Mouse (Mus musculus) mesoderm, embryonic 11.5 days (tissue): ENCODE measurements at regions not wholly inside any gene's neighbourhood (a gene's known extent, or its start where the extent isn't known, plus 50 kb on each side); places are given as distances from the start of the nearest gene placed in this dataset.

Source experiments
- DNase-seq: peaks from one replicate; pipeline ENCODE4 v3.0.0-alpha.2; 2012; ENCODE audit warnings: low read depth, low spot score

DNA sequence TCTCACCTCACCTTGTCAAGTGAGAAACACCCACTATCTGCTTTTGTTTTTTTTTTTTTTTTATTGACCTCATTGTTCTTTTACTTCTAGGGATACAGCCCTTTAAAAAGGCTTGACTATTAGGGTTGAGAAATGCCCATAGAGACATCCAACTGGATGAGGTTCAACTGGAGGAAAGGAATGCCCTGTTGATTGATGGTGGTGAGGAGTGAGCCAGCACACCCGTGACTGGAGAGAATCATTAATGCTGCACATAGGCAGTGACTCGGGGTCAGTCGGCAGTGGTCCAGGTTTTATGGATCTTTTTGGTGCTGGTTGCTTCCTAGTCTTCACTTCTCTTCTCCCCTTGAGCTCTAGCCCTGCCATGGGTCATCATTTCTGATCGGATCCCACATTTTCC lies 82.9 kb upstream of the Cryz start:
- no peak for DNase-seq

GRCm38 (mm10) chr3:154510160-154510559 lies 86.4 kb upstream of the Cryz start:
- DNase-seq = no peak

GRCm38 (mm10) chr3:154509394-154509793 lies 87.1 kb upstream of the Cryz start:
- no peak for DNase-seq

DNA sequence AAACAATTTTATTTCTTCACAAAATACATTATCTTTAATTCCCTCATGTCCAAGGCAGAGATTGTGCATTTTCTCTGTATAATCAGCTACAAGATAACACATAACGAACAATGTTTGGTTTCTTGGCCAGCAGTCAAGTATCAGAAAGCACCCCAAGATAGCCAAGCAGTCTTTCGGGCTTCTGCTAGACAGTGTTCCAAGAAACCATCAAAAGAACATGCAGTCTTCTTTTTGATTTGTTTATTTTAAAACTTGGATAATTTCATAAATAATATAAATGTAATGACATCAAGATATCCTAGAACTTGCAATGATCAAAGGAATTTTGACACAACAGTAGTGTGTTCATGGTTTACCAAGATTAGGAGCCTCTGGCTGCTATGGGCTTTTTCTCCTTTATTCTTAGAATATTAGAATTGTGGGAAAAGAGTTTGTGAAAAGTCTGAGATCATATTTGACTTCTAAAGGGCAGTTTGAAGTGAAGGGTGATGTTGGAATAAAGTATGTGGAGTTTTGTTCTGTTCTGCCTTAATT lies 103.1 kb upstream of the Cryz start:
- no peak for DNase-seq

GRCm38 (mm10) chr3:154472426-154472825 lies 124.1 kb upstream of the Cryz start:
- peak; percentile 37 for DNase-seq

DNA sequence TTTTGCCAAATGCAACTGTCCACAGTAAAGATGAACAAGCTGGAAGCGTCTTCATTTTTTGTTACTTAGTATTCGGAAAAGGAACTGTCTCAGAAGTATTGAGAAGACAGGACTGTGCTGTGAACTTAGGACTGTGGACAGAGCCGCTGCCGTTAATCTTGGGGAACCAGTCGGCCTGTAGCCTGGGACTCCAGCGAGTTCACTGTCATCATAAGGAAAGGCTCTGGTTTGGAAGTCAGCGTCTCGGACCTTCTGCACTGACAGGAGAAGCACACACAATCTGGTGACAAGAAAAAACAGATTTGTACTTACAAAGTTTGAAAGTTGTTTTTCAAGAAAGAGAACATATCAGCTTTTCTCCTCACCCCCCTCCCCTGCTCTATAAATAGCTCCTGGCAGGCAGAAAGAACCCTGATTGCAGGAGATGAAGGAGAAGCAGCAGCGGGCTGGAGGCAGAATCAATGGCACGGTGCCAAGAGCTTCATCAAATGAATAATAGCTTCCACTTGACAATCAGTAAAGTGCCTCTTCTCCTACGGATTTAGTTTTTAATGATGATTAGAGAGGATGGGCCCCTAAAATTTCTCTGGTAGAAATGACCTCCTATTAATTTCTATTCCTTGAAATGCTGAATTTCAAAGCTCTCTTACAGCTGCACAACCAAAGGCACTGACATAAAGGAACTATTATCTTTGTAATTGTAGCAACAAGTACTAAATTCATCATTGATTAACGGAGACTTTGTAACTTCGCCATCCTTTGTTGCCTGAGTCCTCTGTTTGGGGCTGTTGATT lies 128.7 kb upstream of the Cryz start:
- peak; percentile 66 for DNase-seq

DNA sequence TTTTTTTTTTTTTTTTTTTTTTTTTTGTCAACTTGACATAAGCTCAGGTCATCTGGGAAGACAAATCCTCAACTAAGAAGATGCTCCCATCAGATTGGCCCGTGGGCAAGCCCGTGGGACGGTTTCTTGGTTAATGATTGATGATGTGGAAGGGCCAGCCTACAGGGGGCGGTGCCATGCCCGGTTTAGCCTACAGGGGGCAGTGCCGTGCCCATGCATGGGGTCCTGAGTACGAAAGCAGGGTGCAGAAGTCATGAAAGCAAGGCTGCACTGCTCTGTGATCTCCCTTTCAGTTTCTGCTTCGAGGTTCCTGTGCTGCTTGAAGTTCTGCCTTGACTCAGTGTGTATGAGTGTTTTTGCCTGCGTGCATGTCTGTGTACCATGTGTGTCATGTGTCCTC lies 127.7 kb upstream of the Lhx8 start:
- DNase-seq = no peak

DNA sequence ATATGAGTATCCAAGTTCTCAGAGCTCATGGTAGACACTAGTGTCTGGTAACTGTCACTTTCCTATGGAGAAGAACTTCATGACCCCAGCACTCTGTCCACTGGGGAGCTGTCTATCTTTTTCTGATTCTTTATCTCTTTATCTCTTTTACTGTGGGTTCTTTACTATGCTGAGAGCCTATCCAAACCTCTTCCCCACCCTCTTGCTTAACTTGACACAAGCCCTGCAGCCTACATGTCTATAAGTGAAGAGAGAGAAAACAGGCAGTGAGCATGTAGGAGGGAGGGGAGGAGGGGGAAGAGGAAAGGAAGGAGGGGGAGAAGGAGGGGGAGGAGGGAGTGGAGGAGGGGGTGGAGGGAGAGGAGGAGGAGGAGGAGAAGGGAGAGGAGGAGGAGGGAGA lies 122.6 kb upstream of the Lhx8 start:
- no peak for DNase-seq

DNA sequence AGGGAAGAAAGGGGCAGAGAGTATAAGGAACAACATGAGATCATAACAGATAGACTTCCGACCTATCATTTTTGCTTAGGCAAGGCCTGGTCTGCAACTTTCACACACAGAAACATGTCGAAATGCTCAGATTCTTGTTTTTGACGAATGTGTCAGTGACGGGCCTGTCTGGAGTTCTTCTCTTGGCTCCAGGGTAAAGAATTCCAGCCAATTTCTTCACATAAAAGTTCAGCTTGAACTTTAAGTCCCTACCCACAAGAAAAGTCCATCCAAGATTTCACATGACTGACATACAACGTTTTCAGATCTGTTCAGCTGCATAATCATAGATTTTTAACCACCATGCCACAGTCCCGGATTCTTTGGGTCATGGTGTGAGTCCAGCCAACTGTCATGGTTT lies 122.1 kb upstream of the Lhx8 start:
- no peak for DNase-seq

- DNase-seq = no peak
Measured at GRCm38 (mm10) chr3:154451169-154451568, 120.7 kb upstream of the Lhx8 start.

DNA sequence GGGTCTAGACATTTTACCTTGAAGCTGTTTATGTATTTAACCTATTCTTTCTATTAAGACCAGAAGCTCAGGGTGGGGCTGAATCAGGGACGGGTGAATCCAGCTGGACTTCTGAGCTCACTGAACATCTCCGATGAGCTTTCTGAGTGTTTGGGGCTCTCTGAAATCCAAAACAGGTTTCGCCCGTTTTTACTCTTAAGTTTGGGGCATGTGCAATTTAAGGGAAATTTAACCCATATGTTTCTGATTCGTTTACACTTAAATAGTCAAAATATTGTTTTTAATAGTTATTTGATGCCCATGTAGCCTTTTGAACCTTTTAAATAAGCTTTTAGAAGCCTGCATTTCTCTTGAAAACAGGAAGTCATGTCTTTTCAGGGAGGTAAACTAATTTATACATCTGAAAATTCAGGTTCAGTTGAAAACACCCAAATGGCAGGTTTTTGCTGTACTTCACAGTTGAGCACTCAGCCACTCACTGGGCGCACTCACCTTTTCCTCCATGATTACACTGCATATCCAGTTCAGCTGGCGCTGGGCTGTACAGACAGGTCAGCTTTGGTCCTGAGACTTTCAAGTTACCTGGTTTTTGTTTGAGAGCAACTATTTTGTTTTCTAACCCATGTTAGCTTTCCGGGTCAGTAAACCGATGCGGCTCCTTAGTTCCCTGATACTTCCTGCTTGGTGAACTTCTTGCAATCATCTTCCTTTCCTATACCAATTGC lies 113.1 kb upstream of the Lhx8 start:
- no peak for DNase-seq

DNA sequence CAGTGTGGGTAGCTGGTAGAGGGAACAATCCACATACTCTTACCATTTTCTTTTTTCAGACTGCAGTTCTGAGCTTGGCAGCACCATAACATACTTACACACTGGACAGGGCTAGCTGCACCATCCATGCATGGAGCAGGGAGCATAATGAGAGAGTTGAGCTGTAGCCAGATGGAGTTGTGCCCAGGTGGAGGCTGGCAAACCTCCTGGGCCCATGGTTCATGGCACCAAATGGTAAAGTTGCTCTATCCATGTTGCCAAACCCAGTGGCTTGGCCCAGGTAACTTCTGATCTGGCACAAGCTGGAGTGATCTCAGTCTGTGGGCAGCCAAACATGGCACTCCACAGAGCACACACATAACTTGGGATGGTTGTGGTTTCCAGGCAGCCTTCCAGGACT lies 111.0 kb upstream of the Lhx8 start:
- DNase-seq = no peak

DNA sequence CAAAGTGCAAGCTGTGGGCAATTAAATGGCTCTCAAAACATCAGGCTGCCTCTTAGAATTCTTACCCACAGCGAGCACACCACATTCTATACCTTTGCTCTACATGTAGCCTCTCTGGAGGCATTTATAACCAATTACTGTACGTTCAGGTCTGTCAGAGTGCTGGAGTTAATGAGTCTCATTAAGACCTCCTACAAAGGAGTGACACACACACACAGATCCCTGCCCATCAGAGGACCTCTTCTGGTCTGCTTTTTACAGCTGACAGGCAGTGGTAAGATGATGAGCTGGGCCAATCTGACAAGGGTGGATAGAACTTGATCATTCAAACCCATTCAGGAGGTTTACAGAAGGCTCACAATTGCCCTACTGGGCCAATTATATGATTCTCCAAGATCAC lies 110.4 kb upstream of the Lhx8 start:
- no peak for DNase-seq

DNA sequence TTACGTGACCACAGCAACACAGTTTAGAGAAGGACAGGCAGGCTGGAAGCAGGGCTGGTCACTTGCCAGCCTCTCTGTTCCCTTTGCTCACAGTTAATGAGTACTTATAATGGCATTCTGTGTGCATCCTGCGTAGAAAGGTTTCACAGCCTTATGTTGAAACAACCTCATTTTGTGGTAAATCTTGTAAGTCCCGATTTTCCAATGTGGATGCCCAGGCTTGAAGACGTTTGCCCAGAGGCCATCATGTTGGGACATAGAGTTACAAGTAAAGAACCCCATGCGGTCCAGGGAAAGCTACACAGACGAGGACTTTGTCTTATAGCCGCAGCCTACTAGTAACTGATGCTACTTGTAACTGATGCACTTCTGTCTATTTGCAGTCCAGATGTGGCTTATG lies 100.4 kb upstream of the Lhx8 start:
- DNase-seq = no peak

GRCm38 (mm10) chr3:154429666-154430065 lies 99.2 kb upstream of the Lhx8 start:
- DNase-seq = no peak

- DNase-seq = no peak
Measured at GRCm38 (mm10) chr3:154424589-154424988, 94.1 kb upstream of the Lhx8 start.

- no peak for DNase-seq
Measured at GRCm38 (mm10) chr3:154421461-154421950, 91.0 kb upstream of the Lhx8 start.

- no peak for DNase-seq
Measured at GRCm38 (mm10) chr3:154418177-154418832, 87.8 kb upstream of the Lhx8 start.

- DNase-seq = no peak
Measured at GRCm38 (mm10) chr3:154414358-154414757, 83.9 kb upstream of the Lhx8 start.

GRCm38 (mm10) chr3:154410292-154410691 lies 79.8 kb upstream of the Lhx8 start:
- no peak for DNase-seq

DNA sequence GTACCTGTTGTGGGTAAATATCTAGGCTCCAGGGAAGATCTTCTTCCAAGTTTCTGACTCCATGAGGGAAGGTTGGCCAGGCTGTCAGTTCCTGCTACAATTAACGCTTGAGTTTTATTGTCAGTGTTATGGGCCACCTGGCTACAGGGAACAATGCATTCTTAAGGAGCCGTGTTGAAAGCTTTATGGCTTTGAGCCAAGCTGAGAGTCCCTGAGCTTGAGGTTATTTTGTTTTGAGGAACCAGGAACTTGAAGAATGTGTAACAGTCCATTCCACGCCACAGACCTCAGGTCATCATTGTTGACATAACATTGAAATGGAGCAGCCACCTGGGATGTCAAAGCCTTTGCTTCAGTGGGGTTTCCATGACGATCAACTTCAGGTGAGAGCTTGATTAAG lies 71.6 kb upstream of the Lhx8 start:
- peak; percentile 27 for DNase-seq

GRCm38 (mm10) chr3:154393626-154394025 lies 63.2 kb upstream of the Lhx8 start:
- no peak for DNase-seq
